Mouse (Mus musculus): ENCODE results near the gene Lcmt2.

DNA sequence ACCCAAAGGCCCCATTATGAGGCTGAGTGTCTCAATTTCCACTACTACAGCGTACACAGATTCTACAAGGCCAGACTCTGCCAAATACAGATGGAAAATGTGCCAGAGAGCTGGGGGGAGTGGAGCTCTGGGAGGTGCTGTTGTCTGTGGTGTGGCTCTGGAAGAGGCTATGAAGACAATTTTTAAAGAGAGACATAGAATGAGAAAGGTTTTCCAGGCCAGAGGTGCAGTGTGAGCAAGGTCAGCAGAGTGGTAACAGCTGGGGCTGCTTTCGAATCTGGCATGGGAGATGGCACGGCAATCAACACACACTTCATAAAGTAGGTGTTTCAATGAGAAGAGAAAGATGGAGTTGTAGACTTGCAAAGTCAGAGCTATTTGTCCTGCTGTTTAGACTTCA is 21.2 kb downstream of the Lcmt2 start:
- no peak for TF ChIP-seq POLR2A (IDR thresholded peaks at IDR 0.05; ENCODE audit: control insufficient read depth, extremely low read depth, insufficient read depth, low read length, poor library complexity)
- no peak for TF ChIP-seq CTCF (IDR thresholded peaks at IDR 0.05; ENCODE audit: borderline replicate concordance, control insufficient read depth, extremely low read depth, insufficient read depth, low read length, poor library complexity)

All from thymus, adult 2 months (tissue).